Mouse (Mus musculus) kidney, postnatal 14 days (tissue): ENCODE data around the gene Tmem242.

Source experiments
- DNase-seq: peaks from one replicate; pipeline ENCODE4 v3.0.0; 2022; ENCODE audit warnings: mixed read lengths

The Tmem242 gene

GRCm38 (mm10) chr17:5414041-5414440, 26.0 kb downstream of the Tmem242 start:
- DNase-seq: no peak

- DNase-seq: no peak
Observed at GRCm38 (mm10) chr17:5413350-5413749, 26.7 kb downstream of the Tmem242 start.

GRCm38 (mm10) chr17:5412740-5413139, 27.3 kb downstream of the Tmem242 start:
- no peak for DNase-seq

GRCm38 (mm10) chr17:5412301-5412700, 27.8 kb downstream of the Tmem242 start:
- no peak for DNase-seq

GRCm38 (mm10) chr17:5411205-5411604, 28.9 kb downstream of the Tmem242 start:
- DNase-seq: no peak

GRCm38 (mm10) chr17:5410336-5410735, 29.7 kb downstream of the Tmem242 start:
- no peak for DNase-seq

- no peak for DNase-seq
Observed at GRCm38 (mm10) chr17:5407030-5407429, 33.0 kb downstream of the Tmem242 start.

- peak; percentile 53 for DNase-seq
Observed at GRCm38 (mm10) chr17:5406566-5406965, 33.5 kb downstream of the Tmem242 start.

GRCm38 (mm10) chr17:5403885-5404284, 36.2 kb downstream of the Tmem242 start:
- no peak for DNase-seq

GRCm38 (mm10) chr17:5402624-5403023, 37.4 kb downstream of the Tmem242 start:
- DNase-seq: peak; percentile 90

- DNase-seq: peak; percentile 69
Observed at GRCm38 (mm10) chr17:5402069-5402468, 38.0 kb downstream of the Tmem242 start.

GRCm38 (mm10) chr17:5401288-5401687, 38.8 kb downstream of the Tmem242 start:
- no peak for DNase-seq

- no peak for DNase-seq
Observed at GRCm38 (mm10) chr17:5400435-5401090, 39.5 kb downstream of the Tmem242 start.

GRCm38 (mm10) chr17:5397148-5398007, 42.7 kb downstream of the Tmem242 start:
- DNase-seq: peak; percentile 91

GRCm38 (mm10) chr17:5396213-5396612, 43.8 kb downstream of the Tmem242 start:
- DNase-seq: no peak

GRCm38 (mm10) chr17:5395454-5396205, 44.4 kb downstream of the Tmem242 start:
- no peak for DNase-seq

- no peak for DNase-seq
Observed at GRCm38 (mm10) chr17:5390682-5391081, 49.4 kb downstream of the Tmem242 start.

GRCm38 (mm10) chr17:5388351-5388750, 51.7 kb downstream of the Tmem242 start:
- DNase-seq: no peak

GRCm38 (mm10) chr17:5386885-5387545, 53.0 kb downstream of the Tmem242 start:
- DNase-seq: no peak

- DNase-seq: no peak
Observed at GRCm38 (mm10) chr17:5385694-5386093, 54.4 kb downstream of the Tmem242 start.

- peak; percentile 63 for DNase-seq
Observed at GRCm38 (mm10) chr17:5377930-5378310, 62.1 kb downstream of the Tmem242 start.

- no peak for DNase-seq
Observed at GRCm38 (mm10) chr17:5377151-5377929, 62.7 kb downstream of the Tmem242 start.
